Mouse (Mus musculus) 3134 (cell line): Measurements from ENCODE around the gene Tulp2.
"Not testable (repeated sequence)": the region's sequence is repeated elsewhere in the genome, so short reads cannot be mapped to it uniquely, and the experiment has no call there.

Source experiments
- DNase-seq: peaks from one replicate; pipeline ENCODE4 v3.0.0-alpha.2; 2011; ENCODE audit warnings: low spot score; ENCODE audit not compliant: insufficient read length; ENCODE audit errors: extremely low read depth

The Tulp2 gene

GRCm38 (mm10) chr7:45486158-45486557, 4.5 kb downstream of the Tulp2 start:
- DNase-seq: no peak

- DNase-seq: no peak
Measured at GRCm38 (mm10) chr7:45486761-45487415, 5.2 kb downstream of the Tulp2 start, which contains the start of gene Gm45808. Gene Gm45808 (minus strand): TSS chr7:45486811.

GRCm38 (mm10) chr7:45487861-45488292, 6.2 kb downstream of the Tulp2 start:
- DNase-seq: no peak

- DNase-seq: no peak
Measured at GRCm38 (mm10) chr7:45488293-45489204, 6.9 kb downstream of the Tulp2 start, which contains the start of gene Dhdh. Gene Dhdh (minus strand): TSS chr7:45488805.

- no peak for DNase-seq
Measured at GRCm38 (mm10) chr7:45489578-45489977, 7.9 kb downstream of the Tulp2 start.

GRCm38 (mm10) chr7:45490822-45491221, 9.1 kb downstream of the Tulp2 start:
- DNase-seq: no peak

- no peak for DNase-seq
Measured at GRCm38 (mm10) chr7:45491264-45491663, 9.6 kb downstream of the Tulp2 start.

GRCm38 (mm10) chr7:45492225-45492844, 10.7 kb downstream of the Tulp2 start:
- DNase-seq: no peak

GRCm38 (mm10) chr7:45492951-45493350, 11.3 kb downstream of the Tulp2 start:
- no peak for DNase-seq

- no peak for DNase-seq
Measured at GRCm38 (mm10) chr7:45494548-45494947, 12.9 kb downstream of the Tulp2 start.

- no peak for DNase-seq
Measured at GRCm38 (mm10) chr7:45498427-45498826, 16.8 kb downstream of the Tulp2 start.

- DNase-seq: no peak
Measured at GRCm38 (mm10) chr7:45507583-45507982, 25.9 kb downstream of the Tulp2 start.

GRCm38 (mm10) chr7:45508561-45508960, 26.9 kb downstream of the Tulp2 start:
- DNase-seq: no peak

- peak; percentile 35 for DNase-seq
Measured at GRCm38 (mm10) chr7:45509181-45509882, 27.7 kb downstream of the Tulp2 start.

- peak; percentile 88 for DNase-seq
Measured at GRCm38 (mm10) chr7:45509912-45510787, 28.5 kb downstream of the Tulp2 start, which contains the start of gene Nucb1. Gene Nucb1 (minus strand): TSS chr7:45510406.

- no peak for DNase-seq
Measured at GRCm38 (mm10) chr7:45514411-45514810, 32.7 kb downstream of the Tulp2 start.

- DNase-seq: no peak
Measured at GRCm38 (mm10) chr7:45515436-45515835, 33.8 kb downstream of the Tulp2 start.

GRCm38 (mm10) chr7:45516846-45517245, 35.2 kb downstream of the Tulp2 start:
- not testable (repeated sequence) for DNase-seq

GRCm38 (mm10) chr7:45518618-45519017, 36.9 kb downstream of the Tulp2 start:
- no peak for DNase-seq
